Mouse (Mus musculus) intestine, postnatal 0 days (tissue): ENCODE measurements around the gene Peli2. TPM values are rescaled to one million over a fixed set of nuclear protein-coding genes. Genes with fewer than 3 reads are reported as not detected.

Experiments used
- ATAC-seq: fragments of 200-750 bp; cut with Nextera tagmentation; 2 replicates; pipeline ENCODE4 v1.8.0; 2017; ENCODE audit warnings: mild to moderate bottlenecking, moderate TSS enrichment, moderate library complexity
- H3K27ac ChIP-seq: fragments of 300-500 bp; sonication (generic); 2 replicates; pipeline ENCODE4 v1.5.1; 2014; ENCODE audit warnings: mild to moderate bottlenecking, low read depth, low read length, moderate library complexity
- H3K27me3 ChIP-seq: fragments of 300-500 bp; sonication (generic); replicated peaks from 2 replicates; pipeline ENCODE4 v1.6.1; 2014; ENCODE audit warnings: low read length, mixed read lengths; ENCODE audit not compliant: control insufficient read depth, insufficient read depth
- H3K36me3 ChIP-seq: fragments of 300-500 bp; sonication (generic); 2 replicates; pipeline ENCODE4 v1.6.1; 2014; ENCODE audit warnings: mild to moderate bottlenecking, moderate library complexity; ENCODE audit not compliant: control insufficient read depth, insufficient read depth
- H3K4me1 ChIP-seq: fragments of 300-500 bp; sonication (generic); replicated peaks from 2 replicates; pipeline ENCODE4 v1.6.1; 2014; ENCODE audit warnings: antibody characterized with exemption, low read length, mixed read lengths; ENCODE audit not compliant: control insufficient read depth, insufficient read depth
- H3K4me2 ChIP-seq: fragments of 300-500 bp; sonication (generic); replicated peaks from 2 replicates; pipeline ENCODE4 v1.6.1; 2014; ENCODE audit warnings: low read depth, mild to moderate bottlenecking, moderate library complexity
- H3K4me3 ChIP-seq: fragments of 300-500 bp; sonication (generic); 2 replicates; pipeline ENCODE4 v1.5.1; 2014; ENCODE audit warnings: low read depth, low read length
- H3K9ac ChIP-seq: fragments of 300-500 bp; sonication (generic); 2 replicates; pipeline ENCODE4 v1.6.1; 2014; ENCODE audit warnings: mild to moderate bottlenecking, low read depth, low read length
- H3K9me3 ChIP-seq: fragments of 300-500 bp; sonication (generic); 2 replicates; pipeline ENCODE4 v1.6.1; 2016; ENCODE audit warnings: mixed run types; ENCODE audit not compliant: control insufficient read depth
- CTCF ChIP-seq: sonication (generic); IDR thresholded peaks from 2 replicates; pipeline ENCODE4 v1.5.1; 2016; ENCODE audit warnings: low read depth, mild to moderate bottlenecking, control low read depth, antibody characterized with exemption, moderate library complexity
- WGBS: fragments of 180-500 bp; shearing (Covaris S2); extraction: QIAGEN DNeasy Blood & Tissue Kit; methylation state at CpG from one replicate; pipeline ENCODE4 v1.1.7; 2014; 5-methylcytosine and 5-hydroxymethylcytosine counted together
- polyA plus RNA-seq: library from polyadenylated mRNA; unstranded; fragments of >200 nt; fragmentation: Nextera tagmentation; extraction: Ambion mirVana; gene quantifications from 2 replicates; pipeline ENCODE4 v1.2.1, GENCODE M21; 2015

Peli2 gene
- polyA plus RNA-seq, 1 experiment from 2014 or later, result 2.0 TPM

DNA sequence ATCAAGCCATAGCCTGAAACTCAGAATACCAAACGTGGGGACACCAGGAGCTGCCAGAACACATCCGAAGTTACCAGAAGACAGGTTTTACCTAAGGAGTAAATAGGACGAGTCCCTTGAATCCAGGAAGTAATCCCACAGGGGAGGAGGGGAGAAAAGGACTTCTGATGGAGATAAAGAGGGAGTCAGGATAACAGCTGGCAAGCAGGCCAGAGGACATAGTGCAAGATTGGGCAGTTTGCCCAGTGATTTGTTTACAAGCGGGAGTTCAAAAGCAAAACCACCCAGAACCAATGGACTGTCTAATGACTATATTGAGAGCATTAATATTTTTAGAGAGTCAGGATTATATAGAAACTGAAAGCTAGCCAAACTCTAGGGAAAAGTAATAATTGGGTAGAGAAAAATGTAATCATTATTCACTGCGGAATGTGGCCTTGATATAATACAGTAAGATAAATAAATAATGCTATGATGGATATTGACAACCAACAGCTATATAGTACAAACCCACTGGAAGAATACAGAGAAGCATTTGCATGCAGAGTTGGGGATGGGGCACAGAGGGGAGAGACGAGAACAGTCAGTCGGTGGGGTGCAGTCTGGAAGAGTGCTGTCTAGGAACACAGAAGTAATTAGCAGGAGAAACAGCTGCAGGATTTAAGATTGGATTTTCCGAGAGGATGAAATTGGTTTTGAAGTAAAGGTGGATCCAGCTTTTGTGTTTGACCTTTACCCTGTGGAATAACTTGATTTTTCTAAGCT lies 77.7 kb downstream of the Peli2 start:
- H3K4me1 ChIP-seq, result peaks cover 3% of the 10 kb centered on the region; the same call in 1 of the 2 replicates
- no peak for ATAC-seq
- H3K4me2 ChIP-seq, result no peak overlapping the region
- TF ChIP-seq CTCF, result no peak
- no peaks in the 10 kb centered on the region for H3K27me3 ChIP-seq
- H3K9me3 ChIP-seq, result no peaks in the 10 kb centered on the region
- H3K36me3 ChIP-seq, result no peaks in the 10 kb centered on the region
- H3K9ac ChIP-seq, result no peak overlapping the region
- no peak overlapping the region for H3K27ac ChIP-seq
- WGBS, result 54% methylated on average over 8 of the region's 8 CpGs
- no peak overlapping the region for H3K4me3 ChIP-seq

DNA sequence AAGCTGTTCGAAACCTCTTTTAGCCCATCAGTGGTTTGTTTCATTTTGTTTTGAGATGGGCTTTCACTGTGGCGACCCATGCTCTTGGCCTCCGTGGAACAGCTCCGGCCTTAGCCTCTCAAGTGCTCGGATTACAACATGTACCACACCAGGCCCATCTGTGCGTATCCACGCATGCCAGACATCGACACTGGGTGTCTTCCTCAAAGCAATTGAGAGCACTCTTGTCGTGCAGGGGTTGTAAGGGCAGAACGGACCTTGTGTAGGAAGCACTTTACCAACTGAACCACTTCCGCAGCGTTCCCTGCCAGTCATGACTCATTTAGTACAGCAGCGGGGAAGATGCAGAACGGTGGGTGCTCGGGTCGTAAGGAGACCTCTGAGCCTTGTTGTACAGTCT lies 78.3 kb downstream of the Peli2 start:
- 69% methylated on average over 16 of the region's 16 CpGs for WGBS
- H3K4me1 ChIP-seq, result peaks cover 3% of the 10 kb centered on the region; the same call in 1 of the 2 replicates
- H3K4me2 ChIP-seq, result no peak overlapping the region
- H3K9me3 ChIP-seq, result no peaks in the 10 kb centered on the region
- no peak overlapping the region for H3K4me3 ChIP-seq
- no peak overlapping the region for H3K27ac ChIP-seq
- no peak overlapping the region for H3K9ac ChIP-seq
- no peak for ATAC-seq
- H3K27me3 ChIP-seq, result no peaks in the 10 kb centered on the region
- TF ChIP-seq CTCF, result no peak
- no peaks in the 10 kb centered on the region for H3K36me3 ChIP-seq

DNA sequence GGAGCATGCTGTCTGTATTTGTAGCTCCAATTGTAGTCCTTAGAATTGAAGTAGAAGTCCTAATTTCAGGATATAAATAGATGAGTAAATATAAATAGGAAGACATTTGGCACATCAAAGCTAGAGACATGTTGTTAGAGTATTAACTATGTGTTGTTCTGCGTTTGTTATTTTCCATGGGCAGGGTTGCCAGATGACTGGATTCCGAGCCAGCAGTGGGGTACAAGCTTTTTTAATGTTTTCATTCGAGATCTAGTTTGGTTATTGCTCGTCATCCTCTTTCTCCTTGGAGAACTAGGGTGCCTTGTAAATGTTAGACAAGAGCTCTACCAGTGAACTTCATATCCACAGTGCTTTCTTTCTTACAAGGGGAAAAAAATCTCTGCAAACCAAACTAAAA lies 78.9 kb downstream of the Peli2 start:
- peaks cover 3% of the 10 kb centered on the region; the same call in 1 of the 2 replicates for H3K4me1 ChIP-seq
- H3K4me2 ChIP-seq, result no peak overlapping the region
- ATAC-seq, result no peak
- 86% methylated on average over 4 of the region's 4 CpGs for WGBS
- H3K9ac ChIP-seq, result no peak overlapping the region
- no peaks in the 10 kb centered on the region for H3K9me3 ChIP-seq
- no peaks in the 10 kb centered on the region for H3K27me3 ChIP-seq
- H3K36me3 ChIP-seq, result no peaks in the 10 kb centered on the region
- H3K4me3 ChIP-seq, result no peak overlapping the region
- H3K27ac ChIP-seq, result no peak overlapping the region
- TF ChIP-seq CTCF, result no peak

DNA sequence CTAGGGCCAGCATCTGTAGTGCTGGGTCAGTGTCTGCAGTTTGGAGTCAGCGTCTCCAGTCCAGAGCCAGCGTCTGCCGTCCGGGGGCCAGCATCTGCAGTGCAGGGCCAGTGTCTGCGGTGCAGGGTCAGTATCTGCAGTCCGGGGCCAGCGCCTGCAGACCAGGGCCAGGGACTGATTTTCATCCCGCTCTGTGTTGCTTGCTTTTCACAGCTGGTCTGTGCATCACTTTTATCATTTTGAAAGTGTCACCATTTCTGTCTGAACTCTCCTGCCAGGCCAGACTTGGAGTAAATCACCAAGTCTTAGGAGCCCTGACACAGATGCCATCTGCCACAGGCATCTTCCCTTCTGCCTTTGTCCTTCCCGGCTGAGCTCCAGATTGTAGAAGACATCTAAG lies 79.7 kb downstream of the Peli2 start:
- no peak for ATAC-seq
- no peak overlapping the region for H3K9ac ChIP-seq
- H3K27me3 ChIP-seq, result no peaks in the 10 kb centered on the region
- no peaks in the 10 kb centered on the region for H3K36me3 ChIP-seq
- no peaks in the 10 kb centered on the region for H3K9me3 ChIP-seq
- H3K4me2 ChIP-seq, result no peak overlapping the region
- peaks cover 3% of the 10 kb centered on the region; the same call in 1 of the 2 replicates for H3K4me1 ChIP-seq
- no peak overlapping the region for H3K27ac ChIP-seq
- 92% methylated on average over 9 of the region's 9 CpGs for WGBS
- H3K4me3 ChIP-seq, result no peak overlapping the region
- TF ChIP-seq CTCF, result no peak

DNA sequence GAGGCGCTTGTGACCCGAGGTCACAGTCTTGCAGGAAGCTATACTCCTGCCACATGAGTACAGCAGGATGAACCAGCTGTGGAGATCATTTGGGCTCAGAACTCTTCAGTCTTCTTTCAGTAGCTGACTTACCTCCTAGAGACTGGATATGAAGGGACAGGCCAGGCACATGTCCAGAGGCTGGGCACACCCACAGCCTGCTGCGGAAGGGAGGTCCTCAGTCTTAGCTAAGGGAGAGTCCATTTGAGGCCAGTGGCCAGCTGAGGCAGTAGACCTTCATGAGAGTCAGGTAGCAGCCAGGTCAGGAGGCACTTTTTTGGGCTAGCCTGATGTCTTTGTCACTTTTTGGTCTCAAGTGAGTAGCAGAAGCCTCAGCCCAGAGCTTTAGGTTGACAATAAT lies 80.2 kb downstream of the Peli2 start:
- peaks cover 3% of the 10 kb centered on the region; the same call in 1 of the 2 replicates for H3K4me1 ChIP-seq
- ATAC-seq, result no peak

DNA sequence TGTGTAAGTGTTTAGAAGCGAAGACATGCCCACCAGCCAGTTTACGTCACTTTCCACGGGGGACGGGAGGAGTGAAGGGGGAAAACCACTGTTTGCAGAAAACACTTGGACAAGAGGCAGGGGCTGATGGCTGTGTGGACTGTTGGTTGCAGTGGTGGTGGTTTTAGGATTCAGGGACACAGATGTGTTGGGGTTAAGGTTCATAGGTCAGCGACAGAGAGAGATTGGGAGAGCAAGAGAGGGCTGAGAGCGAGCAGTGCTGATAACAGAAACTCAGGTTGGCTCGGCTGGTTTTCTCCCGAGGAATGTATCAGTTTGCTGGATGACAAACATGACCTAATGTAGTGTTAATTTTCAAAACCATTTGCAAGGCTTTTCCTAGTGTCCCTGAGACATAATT lies 80.8 kb downstream of the Peli2 start:
- WGBS, result 61% methylated on average over 8 of the region's 8 CpGs
- H3K9ac ChIP-seq, result no peak overlapping the region
- no peak overlapping the region for H3K4me2 ChIP-seq
- no peaks in the 10 kb centered on the region for H3K27me3 ChIP-seq
- H3K9me3 ChIP-seq, result no peaks in the 10 kb centered on the region
- no peak for TF ChIP-seq CTCF
- H3K27ac ChIP-seq, result no peak overlapping the region
- ATAC-seq, result no peak
- H3K4me1 ChIP-seq, result peaks cover 6% of the 10 kb centered on the region; the same call in 1 of the 2 replicates
- no peaks in the 10 kb centered on the region for H3K36me3 ChIP-seq
- no peak overlapping the region for H3K4me3 ChIP-seq

More for the DNA sequence above, 80.2 kb downstream of the Peli2 start:
- no peaks in the 10 kb centered on the region for H3K9me3 ChIP-seq
- no peak overlapping the region for H3K9ac ChIP-seq
- no peak overlapping the region for H3K4me2 ChIP-seq
- H3K36me3 ChIP-seq, result no peaks in the 10 kb centered on the region
- no peaks in the 10 kb centered on the region for H3K27me3 ChIP-seq
- no peak overlapping the region for H3K27ac ChIP-seq
- 82% methylated on average over 3 of the region's 3 CpGs for WGBS
- TF ChIP-seq CTCF, result no peak
- no peak overlapping the region for H3K4me3 ChIP-seq
